Mouse (Mus musculus) brain, adult 2 months (tissue): ENCODE measurements around the gene Yjefn3.

Experiments used
- DNase-seq: peaks from one replicate; pipeline ENCODE4 v3.0.0; 2011; ENCODE audit warnings: low read depth, low spot score

The Yjefn3 gene

GRCm38 (mm10) chr8:69907106-69907505, 4.6 kb upstream of the Yjefn3 start:
- DNase-seq, result no peak

- peak; percentile 60 for DNase-seq
These were observed 3.7 kb upstream of the Yjefn3 start for GRCm38 (mm10) chr8:69906260-69906659.

- DNase-seq, result no peak
These were observed 1.6 kb upstream of the Yjefn3 start for GRCm38 (mm10) chr8:69904096-69904495.

GRCm38 (mm10) chr8:69903063-69903542, 591 bp upstream of the Yjefn3 start:
- DNase-seq, result peak; percentile 100

GRCm38 (mm10) chr8:69901484-69902162, 889 bp downstream of the Yjefn3 start:
- peak; percentile 99 for DNase-seq

DNA sequence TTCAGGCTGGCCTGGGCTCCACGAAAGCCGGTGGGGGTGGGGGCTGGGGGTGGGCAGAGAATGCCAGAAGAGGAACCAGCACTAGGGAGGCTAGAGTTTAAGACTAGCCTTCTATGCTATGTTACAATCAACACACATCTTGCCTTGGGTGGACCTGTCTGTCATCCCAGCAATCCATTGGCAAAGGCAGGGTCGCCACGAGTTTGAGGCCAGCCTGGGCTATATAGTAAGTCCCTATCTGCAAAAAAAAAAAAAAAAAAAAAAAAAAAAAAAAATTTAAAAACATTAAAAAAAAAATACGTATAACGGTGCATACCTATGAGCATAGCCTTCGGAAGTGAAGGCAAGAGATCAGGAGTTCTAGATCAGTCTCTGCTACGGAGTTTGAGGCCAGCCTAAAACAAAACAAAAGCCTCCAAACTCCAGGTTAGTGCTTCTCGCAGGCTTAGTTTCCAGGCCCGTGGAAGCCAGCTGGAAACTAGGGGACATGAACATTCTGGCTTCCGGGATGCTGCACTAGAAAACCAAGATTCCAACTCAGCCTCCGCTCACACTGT, 1.5 kb downstream of the Yjefn3 start:
- DNase-seq, result no peak

- DNase-seq, result no peak
These were observed 2.6 kb downstream of the Yjefn3 start for GRCm38 (mm10) chr8:69899876-69900275.

DNA sequence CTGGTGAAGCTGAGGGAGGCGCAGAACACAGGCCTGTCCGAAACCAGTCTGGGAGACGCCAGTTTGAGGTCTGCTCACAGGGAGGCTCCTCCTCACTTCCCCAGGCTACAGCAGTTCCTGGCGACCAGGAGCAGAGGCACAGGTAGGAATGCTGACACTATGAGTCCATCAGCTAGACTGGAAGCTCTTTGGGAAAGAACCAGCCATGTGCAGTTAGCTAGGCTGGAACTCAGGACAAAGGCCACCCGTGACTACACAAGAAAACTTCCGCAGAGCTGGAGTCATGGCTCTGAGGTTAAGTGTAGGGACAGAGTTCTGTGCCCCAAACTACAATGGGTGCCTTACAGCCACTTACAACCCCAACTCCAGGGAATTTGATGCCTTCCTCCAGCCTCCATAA, 4.7 kb downstream of the Yjefn3 start:
- DNase-seq, result no peak

DNA sequence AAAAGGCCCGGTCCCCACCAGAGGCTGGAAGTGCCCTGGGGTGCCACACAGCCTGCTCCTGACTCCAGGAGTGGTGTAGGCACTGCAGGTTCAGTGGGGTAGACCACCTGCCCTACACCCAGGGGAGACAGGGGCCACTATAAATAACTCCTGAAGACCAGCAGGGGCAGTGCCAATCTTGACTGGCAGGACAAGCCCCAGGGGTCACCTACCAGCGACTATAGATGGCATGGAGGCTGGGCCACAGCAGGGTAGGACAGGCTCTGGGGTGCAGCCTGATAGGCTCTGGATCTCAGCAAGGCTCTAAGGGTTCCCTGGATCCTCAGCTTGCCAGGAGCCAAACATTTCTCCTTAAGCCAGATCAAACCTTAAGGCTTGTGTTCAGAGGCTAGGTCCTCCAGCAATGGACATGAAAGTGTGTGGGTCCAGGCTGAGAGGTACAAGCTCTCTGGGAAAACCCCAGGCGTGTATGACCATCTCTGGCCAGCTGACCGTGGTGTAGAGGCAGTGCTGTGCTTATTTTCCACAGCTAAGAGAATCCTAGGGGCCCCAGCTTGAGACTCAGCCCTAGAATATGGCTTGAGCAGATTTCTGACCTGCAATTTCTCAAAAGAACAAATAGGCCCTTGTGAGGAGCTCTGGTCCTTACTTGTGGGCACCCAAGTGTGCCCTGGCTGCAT, 6.6 kb downstream of the Yjefn3 start:
- DNase-seq, result no peak

DNA sequence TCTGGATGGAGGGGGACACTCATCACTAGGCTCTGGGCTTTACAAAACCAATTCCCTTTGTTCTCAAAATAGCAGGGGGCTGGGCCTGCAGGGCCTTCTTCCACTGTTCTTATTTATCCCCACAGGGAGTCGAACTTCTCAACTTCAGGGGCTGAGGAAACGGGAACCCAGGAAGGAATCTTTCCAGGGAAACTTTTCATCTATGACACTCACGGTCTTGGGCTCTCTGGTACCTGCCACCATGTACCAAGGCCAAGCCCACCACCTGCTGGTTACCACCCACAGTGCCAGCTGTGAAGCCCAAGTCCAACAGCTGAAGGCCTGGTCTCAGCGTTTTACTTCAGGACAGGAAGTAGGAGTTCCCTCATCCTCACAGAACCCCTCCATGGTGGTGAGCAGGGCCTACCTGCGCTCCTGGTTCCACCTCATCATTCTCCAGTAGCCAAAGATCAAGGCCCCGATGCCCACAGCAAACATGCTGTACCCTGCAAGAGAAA, 7.6 kb downstream of the Yjefn3 start:
- DNase-seq, result no peak

GRCm38 (mm10) chr8:69893863-69894262, 8.6 kb downstream of the Yjefn3 start:
- DNase-seq, result peak; percentile 73

- peak; percentile 77 for DNase-seq
These were observed 11.7 kb downstream of the Yjefn3 start for GRCm38 (mm10) chr8:69890813-69891241.

- DNase-seq, result no peak
These were observed 13.6 kb downstream of the Yjefn3 start for GRCm38 (mm10) chr8:69888902-69889301.

DNA sequence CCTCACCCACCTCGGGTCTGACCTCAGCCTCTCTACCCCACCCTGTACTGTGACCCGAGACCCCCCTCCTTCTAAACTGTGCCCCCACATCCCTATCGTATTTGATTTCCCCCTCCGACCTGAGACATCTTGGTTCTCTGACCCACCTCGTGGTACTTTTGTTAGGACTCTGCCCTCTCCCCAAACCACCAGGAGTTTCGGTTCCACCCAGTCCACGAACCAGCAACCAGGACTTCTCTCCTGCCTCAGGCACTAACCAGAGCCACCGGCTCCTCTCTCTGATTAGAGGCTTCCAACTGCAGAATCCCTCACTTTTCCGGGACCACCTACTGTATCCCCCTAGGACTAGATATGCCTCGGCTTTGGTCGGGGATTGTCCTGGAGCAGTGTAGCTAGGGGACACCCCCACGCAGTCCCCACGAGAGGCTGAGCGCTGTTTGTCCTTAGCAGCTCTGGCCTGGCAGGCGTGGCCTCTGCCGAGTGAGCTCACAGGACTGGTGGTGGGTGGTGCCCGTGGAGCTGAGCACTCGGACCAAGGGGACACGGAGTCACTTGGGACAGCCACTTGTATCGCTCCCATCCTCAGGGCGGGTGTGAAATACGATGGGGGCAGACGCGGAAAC, 14.2 kb downstream of the Yjefn3 start:
- DNase-seq, result no peak

GRCm38 (mm10) chr8:69887289-69888243, 14.9 kb downstream of the Yjefn3 start, which contains the start of gene Cilp2:
Gene Cilp2, minus strand, starts transcription at chr8:69887687.
- DNase-seq, result no peak

- DNase-seq, result no peak
These were observed 18.4 kb downstream of the Yjefn3 start for GRCm38 (mm10) chr8:69884141-69884540.

DNA sequence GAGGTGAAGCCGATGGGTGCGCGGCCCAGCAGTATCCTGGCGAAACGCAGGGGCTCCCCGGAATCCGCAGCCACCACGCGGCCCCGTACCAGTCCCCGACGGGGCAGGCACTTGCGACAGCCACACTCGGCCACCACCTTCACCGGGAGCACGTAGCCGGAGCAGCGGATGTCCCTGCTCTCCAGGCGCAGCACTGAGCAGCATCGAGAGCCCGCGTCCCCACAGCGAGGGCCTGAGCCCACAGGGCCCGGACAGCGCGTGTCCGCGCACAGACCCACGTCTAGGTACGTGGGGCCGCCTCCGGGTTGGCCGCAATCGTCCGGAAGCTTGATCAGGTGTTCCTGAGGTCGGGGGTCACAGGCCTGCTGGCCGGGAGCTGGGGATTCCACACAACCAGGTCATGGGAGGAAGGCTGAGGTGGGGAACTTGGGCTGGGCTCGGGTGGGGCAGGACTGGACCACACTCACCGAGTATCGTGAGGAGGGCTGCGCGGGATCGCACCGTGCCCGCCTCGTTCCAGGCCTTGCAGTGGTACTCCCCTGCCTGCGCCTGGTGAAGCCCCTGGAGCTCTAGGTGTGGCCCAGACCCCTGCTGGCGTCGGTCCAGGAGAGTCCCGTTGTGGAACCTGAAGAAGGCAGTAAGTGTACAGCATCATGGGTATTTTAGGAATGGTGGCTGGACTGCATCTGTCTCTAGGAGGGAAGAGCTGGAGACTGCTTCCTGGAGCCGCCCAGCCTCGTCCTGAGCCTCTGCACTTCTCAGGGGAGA, 19.5 kb downstream of the Yjefn3 start:
- DNase-seq, result no peak

- DNase-seq, result peak; percentile 49
These were observed 20.3 kb downstream of the Yjefn3 start for GRCm38 (mm10) chr8:69882021-69882756.

GRCm38 (mm10) chr8:69881261-69881865, 21.1 kb downstream of the Yjefn3 start:
- no peak for DNase-seq
